Mouse (Mus musculus) G1E (cell line): ENCODE measurements at regions not wholly inside any gene's neighbourhood (a gene's known extent, or its start where the extent isn't known, plus 50 kb on each side); places are given as distances from the start of the nearest gene placed in this dataset.
A peak's percentile ranks its signal among the peaks of the same experiment; 100 is the strongest.

Experiments used
- ATAC-seq: 2 replicates; pipeline ENCODE4 v1.8.0; 2016; ENCODE audit warnings: mild to moderate bottlenecking; ENCODE audit not compliant: insufficient number of reproducible peaks, poor library complexity, low FRiP score, severe bottlenecking; ENCODE audit errors: extremely low read depth
- DNase-seq: peaks from one replicate; pipeline ENCODE4 v3.0.0; 2012; ENCODE audit warnings: low spot score
- H3K27me3 ChIP-seq: 2 replicates; pipeline ENCODE4 v1.6.1; 2012; ENCODE audit warnings: mild to moderate bottlenecking, low read length, inconsistent platforms; ENCODE audit not compliant: insufficient read depth
- H3K36me3 ChIP-seq: replicated peaks from 2 replicates; pipeline ENCODE3; 2012; ENCODE audit warnings: mild to moderate bottlenecking, inconsistent platforms
- H3K4me1 ChIP-seq: 2 replicates; pipeline ENCODE4 v1.6.1; 2012; ENCODE audit warnings: low read depth, low read length, inconsistent platforms, mixed read lengths; ENCODE audit not compliant: insufficient read depth
- H3K4me3 ChIP-seq: 2 replicates; pipeline ENCODE4 v1.5.1; 2012; ENCODE audit warnings: low read depth, mild to moderate bottlenecking, inconsistent platforms, low read length, moderate library complexity, mixed read lengths
- H3K9me3 ChIP-seq: replicated peaks from 2 replicates; pipeline ENCODE4 v1.6.1; 2012; ENCODE audit warnings: inconsistent platforms
- CTCF ChIP-seq: IDR thresholded peaks from 2 replicates; pipeline ENCODE4 v1.5.1; 2012; ENCODE audit warnings: low read depth, low read length, inconsistent platforms, mixed read lengths
- GATA1 ChIP-seq: IDR thresholded peaks from 2 replicates; pipeline ENCODE4 v1.6.1; 2012; ENCODE audit warnings: borderline replicate concordance, low read length, inconsistent platforms, mixed read lengths
- GATA2 ChIP-seq: IDR thresholded peaks from 2 replicates; pipeline ENCODE4 v1.6.1; 2012; ENCODE audit warnings: low read depth, low read length, inconsistent platforms, borderline replicate concordance
- POLR2AphosphoS5 ChIP-seq: IDR thresholded peaks from 2 replicates; pipeline ENCODE4 v1.6.1; 2012; ENCODE audit warnings: low read depth, low read length, inconsistent platforms; ENCODE audit not compliant: insufficient replicate concordance
- TAL1 ChIP-seq: conservative IDR thresholded peaks from 2 replicates; pipeline ENCODE4 v1.6.1; 2012; ENCODE audit warnings: low read depth, low read length, inconsistent platforms, mixed read lengths

GRCm38 (mm10) chr1:130297471-130297870, 125.3 kb downstream of the Cd55b start:
- no peaks in the 10 kb centered on the region for H3K27me3 ChIP-seq
- TF ChIP-seq GATA2 (no peak), GATA1 (no peak), TAL1 (no peak), POLR2AphosphoS5 (no peak), CTCF (no peak)
- H3K4me3 ChIP-seq: no peak overlapping the region
- no peaks in the 10 kb centered on the region for H3K9me3 ChIP-seq
- no peaks in the 10 kb centered on the region for H3K36me3 ChIP-seq
- ATAC-seq (no peak), DNase-seq (no peak)
- H3K4me1 ChIP-seq: peaks cover 57% of the 10 kb centered on the region

- Histone ChIP-seq H3K9me3 (no peaks in the 10 kb centered on the region), H3K4me3 (no peak overlapping the region), H3K36me3 (no peaks in the 10 kb centered on the region), H3K4me1 (peaks cover 41% of the 10 kb centered on the region), H3K27me3 (no peaks in the 10 kb centered on the region)
- TF ChIP-seq GATA1: no peak
- no peak for TF ChIP-seq TAL1
- no peak for TF ChIP-seq CTCF
- no peak for TF ChIP-seq GATA2
- TF ChIP-seq POLR2AphosphoS5: no peak
- no peak for ATAC-seq
- DNase-seq: no peak
Measured at GRCm38 (mm10) chr1:130285882-130286281, 136.9 kb downstream of the Cd55b start.

GRCm38 (mm10) chr1:130282153-130282552, 140.7 kb downstream of the Cd55b start:
- Histone ChIP-seq H3K4me1 (peaks cover 44% of the 10 kb centered on the region), H3K36me3 (no peaks in the 10 kb centered on the region), H3K4me3 (peak overlapping the region; percentile 40; the same call in 1 of the 2 replicates), H3K27me3 (no peaks in the 10 kb centered on the region), H3K9me3 (peaks cover 9% of the 10 kb centered on the region)
- no peak for TF ChIP-seq CTCF
- no peak for TF ChIP-seq GATA1
- peak; percentile 91 for TF ChIP-seq TAL1
- DNase-seq (peak; percentile 57), ATAC-seq (peak; percentile 96)

- H3K27me3 ChIP-seq: no peaks in the 10 kb centered on the region
- TF ChIP-seq CTCF: no peak
- TF ChIP-seq TAL1: peak; percentile 60
- ATAC-seq: no peak
- DNase-seq: no peak
- no peak overlapping the region for H3K4me3 ChIP-seq
- H3K4me1 ChIP-seq: peaks cover 65% of the 10 kb centered on the region
- peaks cover 9% of the 10 kb centered on the region for H3K9me3 ChIP-seq
- H3K36me3 ChIP-seq: no peaks in the 10 kb centered on the region
Measured at GRCm38 (mm10) chr1:130279180-130279579, 143.6 kb downstream of the Cd55b start.

GRCm38 (mm10) chr1:130278000-130278536, 144.7 kb downstream of the Cd55b start:
- no peaks in the 10 kb centered on the region for H3K36me3 ChIP-seq
- peaks cover 9% of the 10 kb centered on the region for H3K9me3 ChIP-seq
- no peaks in the 10 kb centered on the region for H3K27me3 ChIP-seq
- H3K4me1 ChIP-seq: peaks cover 73% of the 10 kb centered on the region
- no peak for DNase-seq
- no peak for TF ChIP-seq GATA1
- TF ChIP-seq GATA2: no peak
- no peak for TF ChIP-seq POLR2AphosphoS5
- TF ChIP-seq TAL1: no peak
- no peak for TF ChIP-seq CTCF
- no peak overlapping the region for H3K4me3 ChIP-seq
- no peak for ATAC-seq

GRCm38 (mm10) chr1:130276885-130277284, 145.9 kb downstream of the Cd55b start:
- ATAC-seq (peak; percentile 77), DNase-seq (peak; percentile 46)
- Histone ChIP-seq H3K9me3 (peaks cover 9% of the 10 kb centered on the region), H3K4me1 (peaks cover 71% of the 10 kb centered on the region), H3K36me3 (no peaks in the 10 kb centered on the region), H3K27me3 (no peaks in the 10 kb centered on the region), H3K4me3 (no peak overlapping the region)
- peak; percentile 63 for TF ChIP-seq TAL1
- no peak for TF ChIP-seq POLR2AphosphoS5
- TF ChIP-seq CTCF: no peak

- no peaks in the 10 kb centered on the region for H3K27me3 ChIP-seq
- DNase-seq: no peak
- H3K4me1 ChIP-seq: peaks cover 62% of the 10 kb centered on the region
- TF ChIP-seq CTCF (no peak), POLR2AphosphoS5 (no peak), TAL1 (no peak), GATA1 (no peak), GATA2 (no peak)
- H3K4me3 ChIP-seq: no peak overlapping the region
- ATAC-seq: no peak
- H3K9me3 ChIP-seq: peaks cover 9% of the 10 kb centered on the region
- H3K36me3 ChIP-seq: no peaks in the 10 kb centered on the region
Measured at GRCm38 (mm10) chr1:130276005-130276404, 146.8 kb downstream of the Cd55b start.
